Mouse (Mus musculus) heart, embryonic 14.5 days (tissue): ENCODE measurements around the gene Calcoco2. TPM values are rescaled to one million over a fixed set of nuclear protein-coding genes. Genes with fewer than 3 reads are reported as not detected.
A peak's percentile ranks its signal among the peaks of the same experiment; 100 is the strongest.
"Not testable (repeated sequence)": the region's sequence is repeated elsewhere in the genome, so short reads cannot be mapped to it uniquely, and the experiment has no call there.

Experiments used
- ATAC-seq: fragments of 200-750 bp; cut with Nextera tagmentation; 2 replicates; pipeline ENCODE4 v1.8.0; 2017; ENCODE audit warnings: low read depth, moderate TSS enrichment; ENCODE audit not compliant: insufficient number of reproducible peaks, insufficient read depth, low FRiP score
- H3K27ac ChIP-seq, 2 experiments: fragments of 200-500 bp in 1 of 2; fragments of 300-500 bp in 1 of 2; sonication (generic) in 1 of 2; replicated peaks in 1 of 2; 2 replicates each; pipeline ENCODE4 v1.5.1; 2012 to 2014; ENCODE audit warnings: low read depth in 2 of 2, low read length in 2 of 2, control low read depth in 1 of 2, mild to moderate bottlenecking in 1 of 2, mixed read lengths in 1 of 2; ENCODE audit not compliant: control insufficient read depth in 1 of 2, insufficient read depth in 1 of 2
- H3K27me3 ChIP-seq: fragments of 300-500 bp; sonication (generic); 2 replicates; pipeline ENCODE4 v1.6.1; 2014; ENCODE audit warnings: mild to moderate bottlenecking, low read length, control low read depth; ENCODE audit not compliant: control insufficient read depth, insufficient read depth
- H3K36me3 ChIP-seq: fragments of 300-500 bp; sonication (generic); 2 replicates; pipeline ENCODE4 v1.6.1; 2014; ENCODE audit warnings: mild to moderate bottlenecking, control low read depth, low read length, mixed read lengths; ENCODE audit not compliant: control insufficient read depth, insufficient read depth
- H3K4me1 ChIP-seq, 2 experiments: fragments of 200-500 bp in 1 of 2; fragments of 300-500 bp in 1 of 2; sonication (generic) in 1 of 2; 2 replicates each; pipeline ENCODE4 v1.6.1; 2012 to 2014; ENCODE audit warnings: low read length in 2 of 2, control low read depth in 1 of 2, mixed read lengths in 1 of 2; ENCODE audit not compliant: control insufficient read depth in 2 of 2, insufficient read depth in 2 of 2
- H3K4me2 ChIP-seq: fragments of 300-500 bp; sonication (generic); 2 replicates; pipeline ENCODE4 v1.6.1; 2014; ENCODE audit warnings: mild to moderate bottlenecking, low read length
- H3K4me3 ChIP-seq, 2 experiments: fragments of 200-500 bp in 1 of 2; fragments of 300-500 bp in 1 of 2; sonication (generic) in 1 of 2; 2 replicates each; pipeline ENCODE4 v1.5.1; 2012 to 2014; ENCODE audit warnings: low read length in 2 of 2, mild to moderate bottlenecking in 2 of 2, control low read depth in 1 of 2, low read depth in 1 of 2, moderate library complexity in 1 of 2; ENCODE audit not compliant: control insufficient read depth in 1 of 2, insufficient read depth in 1 of 2
- H3K9ac ChIP-seq: fragments of 300-500 bp; sonication (generic); 2 replicates; pipeline ENCODE4 v1.6.1; 2014; ENCODE audit warnings: mild to moderate bottlenecking, low read length
- H3K9me3 ChIP-seq: fragments of 300-500 bp; sonication (generic); 2 replicates; pipeline ENCODE4 v1.6.1; 2016; ENCODE audit warnings: low read length, control low read depth; ENCODE audit not compliant: control insufficient read depth
- WGBS: fragments of 180-500 bp; shearing (Covaris S2); extraction: QIAGEN DNeasy Blood & Tissue Kit; methylation state at CpG from one replicate; pipeline ENCODE4 v1.1.7; 2014; 5-methylcytosine and 5-hydroxymethylcytosine counted together
- polyA plus RNA-seq: library from polyadenylated mRNA; unstranded; fragments of >200 nt; fragmentation: Nextera tagmentation; extraction: Ambion mirVana; gene quantifications from 2 replicates; pipeline ENCODE4 v1.2.1, GENCODE M21; 2014

Calcoco2 gene
- polyA plus RNA-seq, 1 experiment from 2014 or later, result not detected

- 53% methylated on average over 2 of the region's 2 CpGs for WGBS
- H3K36me3 ChIP-seq, result no peaks in the 10 kb centered on the region
- H3K27me3 ChIP-seq, result no peaks in the 10 kb centered on the region; the same call in 1 of the 2 replicates
- H3K4me2 ChIP-seq, result no peak overlapping the region
- no peak overlapping the region for H3K27ac ChIP-seq
- no peak overlapping the region for H3K4me3 ChIP-seq
- H3K4me1 ChIP-seq, result no peaks in the 10 kb centered on the region
- no peak overlapping the region for H3K9ac ChIP-seq
- no peak for ATAC-seq
- H3K9me3 ChIP-seq, result no peaks in the 10 kb centered on the region
These were observed 2.3 kb upstream of the Calcoco2 start for GRCm38 (mm10) chr11:96114077-96114476.

- 62% methylated on average over 2 of the region's 2 CpGs for WGBS
- H3K9me3 ChIP-seq, H3K4me2 ChIP-seq, H3K4me1 ChIP-seq, H3K27ac ChIP-seq, H3K9ac ChIP-seq, H3K4me3 ChIP-seq, H3K36me3 ChIP-seq, ATAC-seq, H3K27me3 ChIP-seq: not testable (repeated sequence)
These were observed 814 bp downstream of the Calcoco2 start for GRCm38 (mm10) chr11:96110950-96111349.

GRCm38 (mm10) chr11:96108376-96108775, 3.4 kb downstream of the Calcoco2 start:
- Histone ChIP-seq H3K4me2 (no peak overlapping the region), H3K27ac (no peak overlapping the region), H3K4me3 (no peak overlapping the region), H3K36me3 (no peaks in the 10 kb centered on the region), H3K4me1 (no peaks in the 10 kb centered on the region), H3K9me3 (no peaks in the 10 kb centered on the region), H3K27me3 (peaks cover 3% of the 10 kb centered on the region; the same call in 1 of the 2 replicates), H3K9ac (no peak overlapping the region)
- WGBS, result 58% methylated on average over 1 of the region's 1 CpGs
- no peak for ATAC-seq

GRCm38 (mm10) chr11:96093361-96093760, 18.4 kb downstream of the Calcoco2 start:
- Histone ChIP-seq H3K27ac (peak overlapping the region; percentile 68 to 78; a peak in 3 of 4 replicates), H3K4me3 (no peak overlapping the region), H3K36me3 (no peaks in the 10 kb centered on the region), H3K9me3 (no peaks in the 10 kb centered on the region), H3K27me3 (no peaks in the 10 kb centered on the region), H3K4me2 (peak overlapping the region; percentile 34; the same call in 1 of the 2 replicates), H3K9ac (no peak overlapping the region), H3K4me1 (peaks cover 0 to 12% of the 10 kb centered on the region in 2 experiments; a peak in 1 of 4 replicates)
- 17% methylated on average over 3 of the region's 3 CpGs for whole genome bisulfite sequencing
- ATAC-seq, result no peak

- Histone ChIP-seq H3K9me3 (no peaks in the 10 kb centered on the region), H3K36me3 (no peaks in the 10 kb centered on the region), H3K27me3 (no peaks in the 10 kb centered on the region), H3K4me3 (no peak overlapping the region), H3K27ac (peak overlapping the region; percentile 68 to 78), H3K4me1 (peaks cover 0 to 12% of the 10 kb centered on the region in 2 experiments; a peak in 1 of 4 replicates), H3K9ac (peak overlapping the region; percentile 34; the same call in 1 of the 2 replicates), H3K4me2 (peak overlapping the region; percentile 34)
- WGBS, result 20% methylated on average over 7 of the region's 7 CpGs
- peak; percentile 64; the same call in 1 of the 2 replicates for ATAC-seq
These were observed 19.0 kb downstream of the Calcoco2 start for GRCm38 (mm10) chr11:96092674-96093291.

GRCm38 (mm10) chr11:96091073-96091472, 20.7 kb downstream of the Calcoco2 start:
- Histone ChIP-seq H3K27ac (no peak overlapping the region), H3K27me3 (no peaks in the 10 kb centered on the region), H3K9me3 (no peaks in the 10 kb centered on the region), H3K36me3 (no peaks in the 10 kb centered on the region), H3K4me1 (peaks cover 0 to 10% of the 10 kb centered on the region in 2 experiments; a peak in 1 of 4 replicates), H3K4me2 (no peak overlapping the region), H3K4me3 (no peak overlapping the region), H3K9ac (no peak overlapping the region)
- ATAC-seq, result no peak
- 61% methylated on average over 2 of the region's 2 CpGs for WGBS

GRCm38 (mm10) chr11:96087981-96088380, 23.8 kb downstream of the Calcoco2 start:
- Histone ChIP-seq H3K4me2 (no peak overlapping the region), H3K9me3 (no peaks in the 10 kb centered on the region), H3K9ac (no peak overlapping the region), H3K4me3 (no peak overlapping the region), H3K36me3 (no peaks in the 10 kb centered on the region), H3K27me3 (no peaks in the 10 kb centered on the region), H3K4me1 (peaks cover 0 to 5% of the 10 kb centered on the region in 2 experiments; a peak in 1 of 4 replicates), H3K27ac (no peak overlapping the region)
- no peak for ATAC-seq
- 83% methylated on average over 6 of the region's 6 CpGs for WGBS

- Histone ChIP-seq H3K4me1 (no peaks in the 10 kb centered on the region), H3K36me3 (no peaks in the 10 kb centered on the region), H3K27ac (no peak overlapping the region), H3K27me3 (no peaks in the 10 kb centered on the region), H3K4me3 (no peak overlapping the region), H3K4me2 (no peak overlapping the region), H3K9ac (no peak overlapping the region), H3K9me3 (no peaks in the 10 kb centered on the region)
- WGBS, result 67% methylated on average over 3 of the region's 3 CpGs
- no peak for ATAC-seq
These were observed 29.1 kb downstream of the Calcoco2 start for GRCm38 (mm10) chr11:96082682-96083081.
